Mouse (Mus musculus) MEL (cell line): ENCODE data around the gene Aco2. TPM values are rescaled to one million over a fixed set of nuclear protein-coding genes. Genes with fewer than 3 reads are reported as not detected.
A peak's percentile ranks its signal among the peaks of the same experiment; 100 is the strongest.

Experiments
- DNase-seq: peaks from one replicate; pipeline ENCODE4 v3.0.0; 2011; ENCODE audit warnings: low read depth, low spot score
- H3K27ac ChIP-seq: 2 replicates; pipeline ENCODE4 v1.5.1; 2012; ENCODE audit warnings: low read depth, mild to moderate bottlenecking, control low read depth, low read length, moderate library complexity; ENCODE audit not compliant: control insufficient read depth
- H3K27me3 ChIP-seq, 2 experiments: fragments of 150-350 bp in 1 of 2; sonication (generic) in 1 of 2; 2 replicates each; pipeline ENCODE4 v1.6.1; 2012; ENCODE audit warnings: low read length in 2 of 2, mild to moderate bottlenecking in 2 of 2, improper control_type of control experiment in 1 of 2, moderate library complexity in 1 of 2; ENCODE audit not compliant: insufficient read depth in 2 of 2, control insufficient read depth in 1 of 2
- H3K36me3 ChIP-seq, 2 experiments: 2 replicates each; pipeline ENCODE4 v1.6.1; 2012 to 2014; ENCODE audit warnings: low read length in 2 of 2, improper control_type of control experiment in 1 of 2, inconsistent platforms in 1 of 2, mild to moderate bottlenecking in 1 of 2; ENCODE audit not compliant: insufficient read depth in 2 of 2, control insufficient read depth in 1 of 2
- H3K4me1 ChIP-seq, 2 experiments: fragments of 150-350 bp in 1 of 2; sonication (generic) in 1 of 2; 2 replicates each; pipeline ENCODE4 v1.6.1; 2012; ENCODE audit warnings: low read length in 2 of 2, improper control_type of control experiment in 1 of 2, mild to moderate bottlenecking in 1 of 2; ENCODE audit not compliant: insufficient read depth in 2 of 2, control insufficient read depth in 1 of 2
- H3K4me3 ChIP-seq, 2 experiments: fragments of 150-350 bp in 1 of 2; sonication (generic) in 1 of 2; 2 replicates each; pipeline ENCODE4 v1.5.1; 2012; ENCODE audit warnings: low read depth in 2 of 2, low read length in 2 of 2, mild to moderate bottlenecking in 2 of 2, moderate library complexity in 2 of 2, control low read depth in 1 of 2, improper control_type of control experiment in 1 of 2; ENCODE audit not compliant: control insufficient read depth in 1 of 2, insufficient read depth in 1 of 2
- H3K79me2 ChIP-seq: 2 replicates; pipeline ENCODE4 v1.6.1; 2012; ENCODE audit warnings: mild to moderate bottlenecking, low read length, moderate library complexity; ENCODE audit not compliant: control insufficient read depth, poor library complexity, insufficient read depth
- H3K9ac ChIP-seq: 2 replicates; pipeline ENCODE4 v1.6.1; 2012; ENCODE audit warnings: low read depth, mild to moderate bottlenecking, control low read depth, low read length, moderate library complexity; ENCODE audit not compliant: control insufficient read depth, poor library complexity, severe bottlenecking
- H3K9me3 ChIP-seq: fragments of 150-350 bp; sonication (generic); replicated peaks from 2 replicates; pipeline ENCODE4 v1.6.1; 2012; ENCODE audit warnings: mild to moderate bottlenecking, low read length, improper control_type of control experiment, moderate library complexity; ENCODE audit not compliant: insufficient read depth
- BHLHE40 ChIP-seq: IDR thresholded peaks from 2 replicates; pipeline ENCODE4 v1.6.1; 2012; ENCODE audit warnings: low read depth, mild to moderate bottlenecking, inconsistent platforms, low read length, improper control_type of control experiment, borderline replicate concordance
- CHD1 ChIP-seq: IDR thresholded peaks from 2 replicates; pipeline ENCODE4 v1.6.1; 2012; ENCODE audit warnings: low read depth, mild to moderate bottlenecking, inconsistent platforms, low read length, improper control_type of control experiment
- CTCF ChIP-seq, 3 experiments: IDR thresholded peaks in 2 of 3; conservative IDR thresholded peaks in 1 of 3; 2 replicates each; pipeline ENCODE4 v1.5.1; 2011 to 2012; ENCODE audit warnings: low read length in 3 of 3, low read depth in 2 of 3, mild to moderate bottlenecking in 2 of 3, improper control_type of control experiment in 1 of 3, inconsistent platforms in 1 of 3, mixed read lengths in 1 of 3, moderate library complexity in 1 of 3; ENCODE audit not compliant: control insufficient read depth in 1 of 3, insufficient read depth in 1 of 3, poor library complexity in 1 of 3, severe bottlenecking in 1 of 3
- E2F4 ChIP-seq: IDR thresholded peaks from 2 replicates; pipeline ENCODE4 v1.6.1; 2011; ENCODE audit warnings: low read depth, low read length, improper control_type of control experiment, borderline replicate concordance
- EP300 ChIP-seq, 2 experiments: IDR thresholded peaks; 2 replicates each; pipeline ENCODE4 v1.6.1; 2011; ENCODE audit warnings: improper control_type of control experiment in 2 of 2, low read length in 2 of 2, low read depth in 1 of 2, mild to moderate bottlenecking in 1 of 2
- HCFC1 ChIP-seq: IDR thresholded peaks from 2 replicates; pipeline ENCODE4 v1.6.1; 2012; ENCODE audit warnings: low read depth, mild to moderate bottlenecking, inconsistent platforms, low read length, improper control_type of control experiment, moderate library complexity
- KAT2A ChIP-seq: conservative IDR thresholded peaks from 2 replicates; pipeline ENCODE4 v1.6.1; 2012; ENCODE audit warnings: low read depth, low read length, improper control_type of control experiment, inconsistent platforms
- MAFK ChIP-seq: IDR thresholded peaks from 2 replicates; pipeline ENCODE4 v1.6.1; 2011; ENCODE audit warnings: low read depth, mild to moderate bottlenecking, low read length, improper control_type of control experiment, borderline replicate concordance
- MAX ChIP-seq: IDR thresholded peaks from 2 replicates; pipeline ENCODE4 v1.6.1; 2011; ENCODE audit warnings: low read length, improper control_type of control experiment
- MAZ ChIP-seq: IDR thresholded peaks from 2 replicates; pipeline ENCODE4 v1.6.1; 2012; ENCODE audit warnings: low read depth, mild to moderate bottlenecking, inconsistent platforms, low read length, improper control_type of control experiment
- MXI1 ChIP-seq: IDR thresholded peaks from 2 replicates; pipeline ENCODE4 v1.6.1; 2011; ENCODE audit warnings: mild to moderate bottlenecking, low read depth, low read length, improper control_type of control experiment
- MYB ChIP-seq: IDR thresholded peaks from 2 replicates; pipeline ENCODE4 v1.6.1; 2011; ENCODE audit warnings: mild to moderate bottlenecking, low read depth, low read length, improper control_type of control experiment
- MYC ChIP-seq: IDR thresholded peaks from 2 replicates; pipeline ENCODE4 v1.6.1; 2011; ENCODE audit warnings: low read depth, mild to moderate bottlenecking, low read length, improper control_type of control experiment, moderate library complexity
- POLR2A ChIP-seq, 2 experiments: IDR thresholded peaks; 2 replicates each; pipeline ENCODE4 v1.6.1; 2011 to 2012; ENCODE audit warnings: low read length in 2 of 2, mild to moderate bottlenecking in 2 of 2, control low read depth in 1 of 2, improper control_type of control experiment in 1 of 2, low read depth in 1 of 2, moderate library complexity in 1 of 2; ENCODE audit not compliant: control insufficient read depth in 1 of 2, insufficient read depth in 1 of 2, poor library complexity in 1 of 2
- POLR2AphosphoS2 ChIP-seq: IDR thresholded peaks from 2 replicates; pipeline ENCODE4 v1.6.1; 2011; ENCODE audit warnings: low read length, improper control_type of control experiment
- TAL1 ChIP-seq: IDR thresholded peaks from 2 replicates; pipeline ENCODE4 v1.6.1; 2012; ENCODE audit warnings: mild to moderate bottlenecking, inconsistent platforms, low read length, moderate library complexity, mixed read lengths
- TBP ChIP-seq: IDR thresholded peaks from 2 replicates; pipeline ENCODE4 v1.8.0; 2011; ENCODE audit warnings: low read depth, low read length, improper control_type of control experiment
- TCF12 ChIP-seq: IDR thresholded peaks from 2 replicates; pipeline ENCODE4 v1.6.1; 2014; ENCODE audit warnings: low read depth, mild to moderate bottlenecking, inconsistent platforms, low read length, improper control_type of control experiment, moderate library complexity
- USF1 ChIP-seq: IDR thresholded peaks from 2 replicates; pipeline ENCODE4 v1.6.1; 2014; ENCODE audit warnings: low read depth, mild to moderate bottlenecking, inconsistent platforms, low read length, improper control_type of control experiment, moderate library complexity
- ZC3H11A ChIP-seq: IDR thresholded peaks from 2 replicates; pipeline ENCODE4 v1.6.1; 2012; ENCODE audit warnings: low read depth, mild to moderate bottlenecking, inconsistent platforms, low read length, improper control_type of control experiment
- polyA plus RNA-seq, 2 experiments: library from polyadenylated mRNA; stranded (reverse) in 1 of 2; unstranded in 1 of 2; fragments of >175 nt in 1 of 2; fragments of >200 nt in 1 of 2; gene quantifications; 2 replicates each; pipeline versions ENCODE4 v1.2.1 to v1.2.4; 2012; ENCODE audit warnings: low replicate concordance in 2 of 2, low read depth in 1 of 2; ENCODE audit not compliant: insufficient read length in 2 of 2, insufficient read depth in 1 of 2, missing spikeins in 1 of 2
- total RNA-seq: library from RNA; depleted of rRNA; stranded (reverse); fragments of 300-350 nt; gene quantifications from 2 replicates; pipeline ENCODE4 v1.2.3, GENCODE M21; 2012

Gene Aco2
- total and polyA plus RNA-seq, 3 experiments = 248 to 1,242 (median 447) TPM

DNA sequence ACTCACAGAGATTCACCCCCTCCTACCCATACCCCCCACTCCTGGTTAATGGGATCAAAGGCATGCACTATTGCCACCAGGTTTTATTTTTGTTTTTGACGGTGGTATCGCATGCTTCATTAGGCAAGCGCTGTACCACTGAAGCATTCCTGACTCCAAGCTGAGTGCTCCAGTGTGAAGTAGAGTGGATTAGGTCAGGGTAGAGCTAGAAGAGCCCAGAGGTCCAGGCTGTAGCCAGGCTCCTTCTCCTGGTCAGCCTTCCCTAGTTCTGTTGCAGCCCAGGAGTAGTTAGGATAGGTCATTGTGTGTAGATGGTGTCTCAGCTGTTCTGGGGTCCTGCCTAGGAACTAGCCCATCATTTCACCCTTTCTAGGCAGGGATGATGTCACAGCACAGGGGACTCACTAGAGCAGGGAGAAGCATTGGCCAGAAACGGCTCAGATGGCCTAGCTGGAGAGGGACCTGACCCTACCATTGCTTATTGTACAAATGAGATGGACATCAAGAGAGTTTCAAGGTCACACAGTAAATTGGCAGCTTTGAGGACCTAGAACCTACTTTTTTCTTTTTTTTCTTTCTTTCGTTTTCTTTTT is 27.0 kb upstream of the Aco2 start:
- H3K4me3 ChIP-seq = no peak overlapping the region
- H3K27me3 ChIP-seq = no peaks in the 10 kb centered on the region
- H3K79me2 ChIP-seq = peaks cover 10% of the 10 kb centered on the region
- DNase-seq = no peak
- peaks cover 0 to under 1% of the 10 kb centered on the region in 2 experiments; a peak in 1 of 4 replicates for H3K4me1 ChIP-seq
- no peak overlapping the region for H3K27ac ChIP-seq
- no peaks in the 10 kb centered on the region for H3K36me3 ChIP-seq
- H3K9ac ChIP-seq = no peak overlapping the region
- TF ChIP-seq MYB (no peak), E2F4 (no peak), USF1 (no peak), HCFC1 (no peak), ZC3H11A (no peak), MAFK (no peak)
- H3K9me3 ChIP-seq = no peaks in the 10 kb centered on the region

DNA sequence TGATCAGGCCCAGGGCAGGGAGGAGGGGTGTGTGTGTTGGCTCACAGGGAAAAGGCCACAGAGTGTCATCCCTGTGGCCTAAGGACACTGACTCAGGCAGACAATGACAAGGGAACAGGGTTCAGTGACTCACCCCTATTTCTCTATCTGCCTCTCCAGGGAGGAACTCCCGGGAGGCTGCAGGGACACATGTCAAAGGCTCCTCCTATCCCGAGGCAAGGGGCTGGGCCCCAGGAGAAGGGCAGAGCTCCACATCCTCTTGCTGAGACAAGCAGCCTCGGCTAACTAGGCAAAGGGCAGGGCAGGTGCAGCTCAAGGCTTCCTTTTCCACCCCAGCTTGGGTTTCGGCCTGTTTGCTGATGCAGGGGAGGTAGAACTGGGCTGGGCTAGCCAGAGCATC is 26.4 kb upstream of the Aco2 start:
- Histone ChIP-seq H3K27me3 (no peaks in the 10 kb centered on the region), H3K4me1 (no peaks in the 10 kb centered on the region), H3K9me3 (no peaks in the 10 kb centered on the region), H3K27ac (no peak overlapping the region), H3K9ac (no peak overlapping the region), H3K4me3 (no peak overlapping the region), H3K79me2 (peaks cover 12% of the 10 kb centered on the region), H3K36me3 (peaks cover 0 to 3% of the 10 kb centered on the region in 2 experiments; a peak in 2 of 4 replicates)
- DNase-seq = peak; percentile 40
- no peak for TF ChIP-seq TAL1
- no peak for TF ChIP-seq BHLHE40
- no peak for TF ChIP-seq EP300 (IDR thresholded peaks at IDR 0.05; ENCODE audit: low read depth in 1 of 2, low read length in 2 of 2)
- no peak for TF ChIP-seq TCF12
- no peak for TF ChIP-seq POLR2A (IDR thresholded peaks at IDR 0.05; ENCODE audit: control insufficient read depth in 1 of 2, insufficient read depth in 1 of 2, low read depth in 1 of 2, low read length in 2 of 2, poor library complexity in 1 of 2)
- TF ChIP-seq POLR2AphosphoS2 = no peak
- no peak for TF ChIP-seq CHD1
- TF ChIP-seq MYC = no peak
- no peak for TF ChIP-seq TBP
- no peak for TF ChIP-seq MAX
- TF ChIP-seq MAZ = no peak
- TF ChIP-seq CTCF (IDR thresholded peaks at IDR 0.05 in 2 of 3, conservative IDR thresholded peaks at IDR 0.05 in 1 of 3; ENCODE audit: control insufficient read depth in 1 of 3, insufficient read depth in 1 of 3, low read depth in 2 of 3, low read length in 3 of 3, poor library complexity in 1 of 3, severe bottlenecking in 1 of 3) = no peak
- TF ChIP-seq MAFK = no peak
- no peak for TF ChIP-seq USF1
- no peak for TF ChIP-seq MXI1
- TF ChIP-seq KAT2A = no peak
